Mouse (Mus musculus): Measurements from ENCODE around the gene Fyb. TPM values are rescaled to one million over a fixed set of nuclear protein-coding genes. Genes with fewer than 3 reads are reported as not detected.

Fyb gene
- polyA plus RNA-seq, 1 experiment from 2014 or later = 2.9 TPM

- H3K4me1 ChIP-seq = peaks cover 35% of the 10 kb centered on the region
- H3K27me3 ChIP-seq (ENCODE audit: low read depth, poor library complexity, severe bottlenecking) = no peaks in the 10 kb centered on the region; the same call in 1 of the 2 replicates
- WGBS = under 1% methylated on average over 77 of the region's 89 CpGs
- peak overlapping the region; percentile 96 for H3K27ac ChIP-seq (replicated peaks)
- H3K9me3 ChIP-seq (replicated peaks) = no peaks in the 10 kb centered on the region
- no peaks in the 10 kb centered on the region for H3K36me3 ChIP-seq
- peak overlapping the region; percentile 91 for H3K4me3 ChIP-seq
- DNase-seq (ENCODE audit: low spot score) = peak; percentile 56
Observed at GRCm38 (mm10) chr15:6708526-6709441, 186.1 kb downstream of the Fyb start.

- H3K9me3 ChIP-seq (replicated peaks) = no peaks in the 10 kb centered on the region
- H3K4me1 ChIP-seq = peaks cover 36% of the 10 kb centered on the region
- peak overlapping the region; percentile 96; the same call in 1 of the 2 replicates for H3K27ac ChIP-seq (replicated peaks)
- no peak for DNase-seq (ENCODE audit: low spot score)
- H3K4me3 ChIP-seq = peak overlapping the region; percentile 91
- WGBS = 25% methylated on average over 8 of the region's 8 CpGs
- H3K36me3 ChIP-seq = no peaks in the 10 kb centered on the region
- no peaks in the 10 kb centered on the region; the same call in 1 of the 2 replicates for H3K27me3 ChIP-seq (ENCODE audit: low read depth, poor library complexity, severe bottlenecking)
Observed at GRCm38 (mm10) chr15:6709618-6710017, 187.0 kb downstream of the Fyb start.

- H3K36me3 ChIP-seq = no peaks in the 10 kb centered on the region
- no peaks in the 10 kb centered on the region; the same call in 1 of the 2 replicates for H3K27me3 ChIP-seq (ENCODE audit: low read depth, poor library complexity, severe bottlenecking)
- peak overlapping the region; percentile 91; the same call in 1 of the 2 replicates for H3K4me3 ChIP-seq
- no peaks in the 10 kb centered on the region for H3K9me3 ChIP-seq (replicated peaks)
- no peak overlapping the region for H3K27ac ChIP-seq (replicated peaks)
- peaks cover 42% of the 10 kb centered on the region for H3K4me1 ChIP-seq
- no peak for DNase-seq (ENCODE audit: low spot score)
- WGBS = 89% methylated on average over 7 of the region's 7 CpGs
Observed at GRCm38 (mm10) chr15:6710341-6710740, 187.7 kb downstream of the Fyb start.

GRCm38 (mm10) chr15:6711226-6711625, 188.6 kb downstream of the Fyb start:
- H3K36me3 ChIP-seq = no peaks in the 10 kb centered on the region
- peaks cover 42% of the 10 kb centered on the region for H3K4me1 ChIP-seq
- H3K4me3 ChIP-seq = no peak overlapping the region
- H3K9me3 ChIP-seq (replicated peaks) = no peaks in the 10 kb centered on the region
- no peak overlapping the region for H3K27ac ChIP-seq (replicated peaks)
- 87% methylated on average over 7 of the region's 7 CpGs for WGBS
- H3K27me3 ChIP-seq (ENCODE audit: low read depth, poor library complexity, severe bottlenecking) = no peaks in the 10 kb centered on the region; the same call in 1 of the 2 replicates
- no peak for DNase-seq (ENCODE audit: low spot score)

Other genes with a start within 250 kb of the Fyb start
- 37.8 and 53.4 TPM in 2 replicates for gene Dab2, start 223.1 kb upstream of the Fyb start, polyA plus RNA-seq (2016; fragmentation: Nextera tagmentation; extraction: Ambion mirVana)
- not detected in 2 replicates for gene C9, start 77.5 kb upstream of the Fyb start, polyA plus RNA-seq (2016; fragmentation: Nextera tagmentation; extraction: Ambion mirVana)
- gene Rictor, start 185.5 kb downstream of the Fyb start, polyA plus RNA-seq (2016; fragmentation: Nextera tagmentation; extraction: Ambion mirVana) = 37.9 and 41.9 TPM in 2 replicates

Data from midbrain, embryonic 10.5 days (tissue).